20 mouse cellular contexts compared by ENCODE assay signal in genomic region chr6:56389178-56389577, GRCm38 (mm10).
DNase-seq lines count a peak whose midpoint lies in the region; ATAC-seq and TF ChIP-seq lines count a peak whose summit lies in the region.
"Had no signal": no experiment of that assay in that cellular context is flagged by ENCODE, and none has a peak within 500 bp of the region (broad histone marks: within the 10 kb centered on the region; RNA-seq: fewer than 3 reads in every experiment).

No protein-coding gene starts in this region.

- no peaks in the 10 kb centered on the region for H3K9me3 ChIP-seq in embryonic facial prominence, embryonic 14.5 days (ENCODE audit: control insufficient read depth, low read length)
- no peaks in the 10 kb centered on the region for H3K9me3 ChIP-seq in embryonic facial prominence, embryonic 10.5 days
- H3K9me3 ChIP-seq in forebrain, postnatal 0 days (ENCODE audit: low read length) = no peaks in the 10 kb centered on the region
- no peaks in the 10 kb centered on the region for H3K9me3 ChIP-seq in forebrain, embryonic 16.5 days (ENCODE audit: control insufficient read depth, low read length)
- peaks cover 3% of the 10 kb centered on the region; the same call in 1 of the 2 replicates for H3K9me3 ChIP-seq in megakaryocyte, embryonic 14.5 days
- H3K9me3 ChIP-seq: embryonic facial prominence, embryonic 13.5 days; G1E had no signal

- WGBS in embryonic facial prominence, embryonic 14.5 days = 75% methylated on average over 5 of the region's 5 CpGs
- 80% methylated on average over 5 of the region's 5 CpGs for WGBS in embryonic facial prominence, embryonic 10.5 days
- 66% methylated on average over 5 of the region's 5 CpGs for WGBS in forebrain, postnatal 0 days
- 68% methylated on average over 5 of the region's 5 CpGs for WGBS in forebrain, embryonic 16.5 days

- H3K9ac ChIP-seq in embryonic facial prominence, embryonic 14.5 days (ENCODE audit: low read depth, low read length) = no peak overlapping the region
- H3K9ac ChIP-seq in forebrain, postnatal 0 days = no peak overlapping the region
- H3K9ac ChIP-seq in forebrain, embryonic 16.5 days (replicated peaks; ENCODE audit: low read depth, low read length) = no peak overlapping the region
- H3K9ac ChIP-seq: embryonic facial prominence, embryonic 13.5 days had no signal

- H3K27ac ChIP-seq in embryonic facial prominence, embryonic 14.5 days (replicated peaks; ENCODE audit: low read depth, low read length) = no peak overlapping the region
- H3K27ac ChIP-seq in embryonic facial prominence, embryonic 10.5 days (replicated peaks) = no peak overlapping the region
- H3K27ac ChIP-seq in forebrain, postnatal 0 days (ENCODE audit: low read depth, low read length) = no peak overlapping the region
- H3K27ac ChIP-seq in forebrain, embryonic 16.5 days (ENCODE audit: low read length) = no peak overlapping the region
- H3K27ac ChIP-seq: embryonic facial prominence, embryonic 13.5 days had no signal

- no peak for TF ChIP-seq CTCF in forebrain, postnatal 0 days (IDR thresholded peaks at IDR 0.05; ENCODE audit: low read depth)

- H3K36me3 ChIP-seq in embryonic facial prominence, embryonic 14.5 days (ENCODE audit: control insufficient read depth, insufficient read depth, low read length) = no peaks in the 10 kb centered on the region
- H3K36me3 ChIP-seq in embryonic facial prominence, embryonic 10.5 days (replicated peaks) = no peaks in the 10 kb centered on the region
- no peaks in the 10 kb centered on the region for H3K36me3 ChIP-seq in forebrain, postnatal 0 days (ENCODE audit: insufficient read depth)
- no peaks in the 10 kb centered on the region for H3K36me3 ChIP-seq in forebrain, embryonic 16.5 days (ENCODE audit: control insufficient read depth, insufficient read depth)
- no peaks in the 10 kb centered on the region for H3K36me3 ChIP-seq in megakaryocyte, embryonic 14.5 days (replicated peaks; ENCODE audit: low read length)
- H3K36me3 ChIP-seq: embryonic facial prominence, embryonic 13.5 days; G1E had no signal

- DNase-seq in embryonic facial prominence, embryonic 14.5 days (ENCODE audit: low spot score) = no peak
- DNase-seq in embryonic facial prominence, embryonic 10.5 days (ENCODE audit: low spot score) = no peak
- DNase-seq in forebrain, postnatal 0 days = peak; percentile 14
- DNase-seq: adrenal gland, adult 8-10 months; adrenal gland, postnatal 14 days; adrenal gland, postnatal 36 days; B cell, adult 2 months; cerebellum, adult 11-12 months; cerebellum, adult 2 months; cerebellum, adult 9-10 months had no signal

- 0 out of 2 replicates have a peak, but pooled peaks have one; percentile 33 for ATAC-seq in embryonic facial prominence, embryonic 14.5 days (ENCODE audit: low read depth)
- ATAC-seq in forebrain, postnatal 0 days = peak; percentile 43; the same call in 1 of the 2 replicates
- ATAC-seq in forebrain, embryonic 16.5 days = no peak
- no peak for ATAC-seq in megakaryocyte, adult 5-6 weeks (ENCODE audit: poor library complexity, severe bottlenecking)
- ATAC-seq: activated CD4-positive, CD25-positive, alpha-beta regulatory T cell, adult 4 months; CD4-positive, CD25-positive, alpha-beta regulatory T cell, adult 4 months; forebrain, embryonic 14.5 days; Patski had no signal

- H3K4me1 ChIP-seq in embryonic facial prominence, embryonic 14.5 days (ENCODE audit: control insufficient read depth, insufficient read depth, low read length) = no peaks in the 10 kb centered on the region
- H3K4me1 ChIP-seq in embryonic facial prominence, embryonic 10.5 days = 0 out of 2 replicates have a peak, but pooled peaks cover 3% of the 10 kb centered on the region
- no peaks in the 10 kb centered on the region for H3K4me1 ChIP-seq in forebrain, postnatal 0 days (ENCODE audit: insufficient read depth)
- H3K4me1 ChIP-seq in forebrain, embryonic 16.5 days (replicated peaks; ENCODE audit: control insufficient read depth, insufficient read depth, low read length) = no peaks in the 10 kb centered on the region
- no peaks in the 10 kb centered on the region for H3K4me1 ChIP-seq in megakaryocyte, embryonic 14.5 days
- H3K4me1 ChIP-seq: embryonic facial prominence, embryonic 13.5 days had no signal

- no peak overlapping the region for H3K4me2 ChIP-seq in embryonic facial prominence, embryonic 14.5 days (ENCODE audit: low read depth, low read length)
- no peak overlapping the region for H3K4me2 ChIP-seq in forebrain, postnatal 0 days (ENCODE audit: low read depth)
- H3K4me2 ChIP-seq in forebrain, embryonic 16.5 days (ENCODE audit: low read length) = no peak overlapping the region
- H3K4me2 ChIP-seq: embryonic facial prominence, embryonic 13.5 days had no signal

- H3K4me3 ChIP-seq in embryonic facial prominence, embryonic 14.5 days (ENCODE audit: low read depth, low read length) = no peak overlapping the region
- H3K4me3 ChIP-seq in embryonic facial prominence, embryonic 10.5 days = no peak overlapping the region
- no peak overlapping the region for H3K4me3 ChIP-seq in forebrain, postnatal 0 days (ENCODE audit: low read depth, low read length)
- no peak overlapping the region for H3K4me3 ChIP-seq in forebrain, embryonic 16.5 days (replicated peaks; ENCODE audit: low read length)
- peak overlapping the region; percentile 38 for H3K4me3 ChIP-seq in megakaryocyte, embryonic 14.5 days (replicated peaks)
- H3K4me3 ChIP-seq: embryonic facial prominence, embryonic 13.5 days had no signal

- H3K27me3 ChIP-seq in embryonic facial prominence, embryonic 14.5 days (replicated peaks; ENCODE audit: control insufficient read depth, insufficient read depth, low read length) = no peaks in the 10 kb centered on the region
- no peaks in the 10 kb centered on the region for H3K27me3 ChIP-seq in embryonic facial prominence, embryonic 10.5 days (replicated peaks; ENCODE audit: low read depth, poor library complexity, severe bottlenecking)
- H3K27me3 ChIP-seq in forebrain, postnatal 0 days (ENCODE audit: insufficient read depth, low read length) = no peaks in the 10 kb centered on the region
- no peaks in the 10 kb centered on the region for H3K27me3 ChIP-seq in forebrain, embryonic 16.5 days (replicated peaks; ENCODE audit: control insufficient read depth, insufficient read depth, low read length)
- H3K27me3 ChIP-seq in megakaryocyte, embryonic 14.5 days (replicated peaks) = no peaks in the 10 kb centered on the region
- H3K27me3 ChIP-seq: CH12.LX; embryonic facial prominence, embryonic 13.5 days; Patski had no signal

Comparison
In these comparisons a context has a peak if more than half of its experiments do, and no peak if none do; other contexts are left out.
1. ATAC-seq: peak in embryonic facial prominence, embryonic 14.5 days (single experiment) and forebrain, postnatal 0 days (single experiment); none in forebrain, embryonic 16.5 days (single experiment) and megakaryocyte, adult 5-6 weeks (single experiment).